Mouse (Mus musculus) spleen, adult 2 months (tissue): ENCODE results near the gene Dnah2. TPM values are rescaled to one million over a fixed set of nuclear protein-coding genes. Genes with fewer than 3 reads are reported as not detected.

ENCODE experiments used
- DNase-seq, 2 experiments: peaks; one replicate each; pipeline versions ENCODE4 v3.0.0 to v3.0.0-alpha.2; 2012 to 2021; ENCODE audit warnings: low spot score in 2 of 2, low read depth in 1 of 2
- H3K27ac ChIP-seq: fragments of 200-500 bp; 2 replicates; pipeline ENCODE4 v1.5.1; 2012; ENCODE audit warnings: low read length, inconsistent platforms; ENCODE audit not compliant: insufficient read depth
- H3K27me3 ChIP-seq: fragments of 200-500 bp; 2 replicates; pipeline ENCODE4 v1.6.1; 2012; ENCODE audit warnings: mild to moderate bottlenecking, moderate library complexity, low read length, inconsistent platforms; ENCODE audit not compliant: control insufficient read depth, insufficient read depth
- H3K36me3 ChIP-seq: fragments of 200-500 bp; 2 replicates; pipeline ENCODE4 v1.6.1; 2012; ENCODE audit warnings: mild to moderate bottlenecking, low read length, inconsistent platforms; ENCODE audit not compliant: control insufficient read depth, insufficient read depth
- H3K4me1 ChIP-seq: fragments of 200-500 bp; 2 replicates; pipeline ENCODE4 v1.6.1; 2011; ENCODE audit warnings: inconsistent platforms; ENCODE audit not compliant: control insufficient read depth, insufficient read depth, insufficient read length
- H3K4me3 ChIP-seq: fragments of 200-500 bp; 2 replicates; pipeline ENCODE4 v1.5.1; 2011; ENCODE audit warnings: mild to moderate bottlenecking, inconsistent platforms; ENCODE audit not compliant: insufficient read depth, insufficient read length; ENCODE audit errors: extremely low read depth
- CTCF ChIP-seq: fragments of 200-500 bp; IDR thresholded peaks from 2 replicates; pipeline ENCODE4 v1.5.1; 2011; ENCODE audit warnings: mild to moderate bottlenecking, inconsistent platforms; ENCODE audit not compliant: insufficient read depth, insufficient read length, insufficient replicate concordance; ENCODE audit errors: extremely low read depth
- POLR2A ChIP-seq: fragments of 200-500 bp; IDR thresholded peaks from 2 replicates; pipeline ENCODE4 v1.6.1; 2011; ENCODE audit warnings: low read depth, low read length, inconsistent platforms
- WGBS: fragments of 180-500 bp; shearing (Covaris S2); methylation state at CpG from one replicate; pipeline ENCODE4 v1.1.7; 2018; 5-methylcytosine and 5-hydroxymethylcytosine counted together
- polyA plus RNA-seq: library from polyadenylated mRNA; depleted of rRNA; stranded (reverse); fragments of >200 nt; gene quantifications from 2 replicates; pipeline ENCODE4 v1.2.3, GENCODE M21; 2012

The Dnah2 gene
- polyA plus RNA-seq, 1 experiment: 0.29 TPM

- peaks cover 37% of the 10 kb centered on the region for H3K36me3 ChIP-seq
- WGBS: 45% methylated on average over 7 of the region's 7 CpGs
- no peak for DNase-seq
- no peaks in the 10 kb centered on the region for H3K27me3 ChIP-seq
- peaks cover 8% of the 10 kb centered on the region; the same call in 1 of the 2 replicates for H3K4me1 ChIP-seq
- no peak overlapping the region for H3K27ac ChIP-seq
- TF ChIP-seq CTCF: no peak
- no peak for TF ChIP-seq POLR2A
- no peak overlapping the region for H3K4me3 ChIP-seq
Measured at GRCm38 (mm10) chr11:69585718-69586325, 36.9 kb upstream of the Dnah2 start.

- H3K4me3 ChIP-seq: no peak overlapping the region
- DNase-seq: no peak
- WGBS: 91% methylated on average over 13 of the region's 13 CpGs
- no peaks in the 10 kb centered on the region for H3K27me3 ChIP-seq
- H3K36me3 ChIP-seq: peaks cover 30% of the 10 kb centered on the region
- TF ChIP-seq CTCF (no peak), POLR2A (no peak)
- no peak overlapping the region for H3K27ac ChIP-seq
- peaks cover 8% of the 10 kb centered on the region; the same call in 1 of the 2 replicates for H3K4me1 ChIP-seq
Measured at GRCm38 (mm10) chr11:69584937-69585336, 36.0 kb upstream of the Dnah2 start.

- no peak overlapping the region for H3K27ac ChIP-seq
- TF ChIP-seq POLR2A: no peak
- no peak for TF ChIP-seq CTCF
- H3K4me1 ChIP-seq: peaks cover 8% of the 10 kb centered on the region; the same call in 1 of the 2 replicates
- no peak for DNase-seq
- 83% methylated on average over 7 of the region's 7 CpGs for WGBS
- no peak overlapping the region for H3K4me3 ChIP-seq
- H3K27me3 ChIP-seq: no peaks in the 10 kb centered on the region
- H3K36me3 ChIP-seq: peaks cover 21% of the 10 kb centered on the region
Measured at GRCm38 (mm10) chr11:69584008-69584407, 35.1 kb upstream of the Dnah2 start.

GRCm38 (mm10) chr11:69582230-69582805 lies 33.4 kb upstream of the Dnah2 start:
- peaks cover 4% of the 10 kb centered on the region for H3K36me3 ChIP-seq
- no peak overlapping the region for H3K27ac ChIP-seq
- no peak for DNase-seq
- no peak for TF ChIP-seq POLR2A
- TF ChIP-seq CTCF: no peak
- H3K4me1 ChIP-seq: peaks cover 15% of the 10 kb centered on the region; the same call in 1 of the 2 replicates
- 67% methylated on average over 9 of the region's 9 CpGs for WGBS
- H3K4me3 ChIP-seq: no peak overlapping the region
- no peaks in the 10 kb centered on the region for H3K27me3 ChIP-seq

- peak overlapping the region; percentile 69 for H3K27ac ChIP-seq
- H3K27me3 ChIP-seq: no peaks in the 10 kb centered on the region
- H3K4me1 ChIP-seq: peaks cover 15% of the 10 kb centered on the region; the same call in 1 of the 2 replicates
- no peaks in the 10 kb centered on the region for H3K36me3 ChIP-seq
- TF ChIP-seq POLR2A: no peak
- no peak for TF ChIP-seq CTCF
- WGBS: 3% methylated on average over 8 of the region's 8 CpGs
- H3K4me3 ChIP-seq: peak overlapping the region; percentile 77
- DNase-seq: no peak
Measured at GRCm38 (mm10) chr11:69581814-69582213, 32.9 kb upstream of the Dnah2 start.

- DNase-seq: peak; percentile 73 to 83
- under 1% methylated on average over 36 of the region's 36 CpGs for WGBS
- Histone ChIP-seq H3K27ac (peak overlapping the region; percentile 94), H3K27me3 (no peaks in the 10 kb centered on the region), H3K36me3 (no peaks in the 10 kb centered on the region), H3K4me1 (peaks cover 15% of the 10 kb centered on the region; the same call in 1 of the 2 replicates), H3K4me3 (peak overlapping the region; percentile 77)
- TF ChIP-seq POLR2A (no peak), CTCF (no peak)
Measured at GRCm38 (mm10) chr11:69581147-69581688, 32.3 kb upstream of the Dnah2 start.

- no peaks in the 10 kb centered on the region for H3K27me3 ChIP-seq
- peaks cover 10% of the 10 kb centered on the region; the same call in 1 of the 2 replicates for H3K4me1 ChIP-seq
- H3K4me3 ChIP-seq: peak overlapping the region; percentile 77
- H3K27ac ChIP-seq: peak overlapping the region; percentile 94
- under 1% methylated on average over 25 of the region's 25 CpGs for WGBS
- TF ChIP-seq CTCF: no peak
- TF ChIP-seq POLR2A: no peak
- H3K36me3 ChIP-seq: no peaks in the 10 kb centered on the region
- DNase-seq: peak in 1 of 2 experiments; percentile 11
Measured at GRCm38 (mm10) chr11:69580572-69581146, 31.7 kb upstream of the Dnah2 start.
